Mouse (Mus musculus): Measurements from ENCODE around the gene Agap1. TPM values are rescaled to one million over a fixed set of nuclear protein-coding genes. Genes with fewer than 3 reads are reported as not detected.
A peak's percentile ranks its signal among the peaks of the same experiment; 100 is the strongest.

Gene Agap1
- polyA plus RNA-seq, 1 experiment from 2014 or later = 31.9 TPM

DNA sequence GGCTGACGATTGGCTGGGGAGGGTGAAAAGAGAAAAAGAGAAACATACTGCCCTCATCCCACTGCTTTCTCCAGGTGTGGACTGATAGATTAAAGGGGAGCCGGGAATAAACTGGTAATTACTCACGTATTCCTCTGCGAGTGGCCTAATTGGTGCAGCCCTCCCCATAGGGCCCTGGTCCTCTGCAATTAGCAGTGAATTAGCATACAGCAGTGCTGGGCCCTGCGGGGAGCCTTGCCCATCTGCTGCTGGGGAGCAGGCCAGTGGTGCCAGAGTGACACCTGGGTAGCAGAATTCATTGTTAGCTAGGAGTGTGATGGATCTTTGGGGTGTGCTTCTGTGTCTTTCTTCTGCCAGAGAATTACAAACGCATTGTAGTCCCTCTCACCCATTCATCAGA is 87.9 kb downstream of the Agap1 start:
- Histone ChIP-seq H3K36me3 (ENCODE audit: control insufficient read depth, insufficient read depth, low read length) (no peaks in the 10 kb centered on the region), H3K4me3 (ENCODE audit: low read length) (no peak overlapping the region), H3K4me1 (ENCODE audit: control insufficient read depth, insufficient read depth, low read depth, low read length) (peaks cover 28% of the 10 kb centered on the region), H3K9ac (ENCODE audit: low read depth, low read length) (no peak overlapping the region), H3K9me3 (ENCODE audit: control insufficient read depth, low read length) (no peaks in the 10 kb centered on the region), H3K27ac (ENCODE audit: low read depth, low read length) (no peak overlapping the region), H3K27me3 (replicated peaks; ENCODE audit: control insufficient read depth, insufficient read depth, low read length) (no peaks in the 10 kb centered on the region), H3K4me2 (ENCODE audit: low read length) (no peak overlapping the region)
- WGBS = 23% methylated on average over 6 of the region's 6 CpGs
- ATAC-seq = peak; percentile 51; the same call in 1 of the 2 replicates

- no peaks in the 10 kb centered on the region for H3K36me3 ChIP-seq (ENCODE audit: control insufficient read depth, insufficient read depth, low read length)
- no peak overlapping the region for H3K9ac ChIP-seq (ENCODE audit: low read depth, low read length)
- no peaks in the 10 kb centered on the region for H3K9me3 ChIP-seq (ENCODE audit: control insufficient read depth, low read length)
- no peak for ATAC-seq
- 92% methylated on average over 6 of the region's 6 CpGs for WGBS
- no peak overlapping the region for H3K4me2 ChIP-seq (ENCODE audit: low read length)
- no peak overlapping the region for H3K27ac ChIP-seq (ENCODE audit: low read depth, low read length)
- H3K27me3 ChIP-seq (replicated peaks; ENCODE audit: control insufficient read depth, insufficient read depth, low read length) = no peaks in the 10 kb centered on the region
- H3K4me1 ChIP-seq (ENCODE audit: control insufficient read depth, insufficient read depth, low read depth, low read length) = peaks cover 35% of the 10 kb centered on the region
- H3K4me3 ChIP-seq (ENCODE audit: low read length) = no peak overlapping the region
These were observed 88.7 kb downstream of the Agap1 start for GRCm38 (mm10) chr1:89543312-89543711.

- peaks cover 43% of the 10 kb centered on the region for H3K4me1 ChIP-seq (ENCODE audit: control insufficient read depth, insufficient read depth, low read depth, low read length)
- no peak overlapping the region for H3K4me3 ChIP-seq (ENCODE audit: low read length)
- WGBS = 86% methylated on average over 4 of the region's 4 CpGs
- no peaks in the 10 kb centered on the region for H3K36me3 ChIP-seq (ENCODE audit: control insufficient read depth, insufficient read depth, low read length)
- H3K27me3 ChIP-seq (replicated peaks; ENCODE audit: control insufficient read depth, insufficient read depth, low read length) = no peaks in the 10 kb centered on the region
- no peaks in the 10 kb centered on the region for H3K9me3 ChIP-seq (ENCODE audit: control insufficient read depth, low read length)
- no peak overlapping the region for H3K4me2 ChIP-seq (ENCODE audit: low read length)
- no peak for ATAC-seq
- H3K9ac ChIP-seq (ENCODE audit: low read depth, low read length) = no peak overlapping the region
- H3K27ac ChIP-seq (ENCODE audit: low read depth, low read length) = no peak overlapping the region
These were observed 89.5 kb downstream of the Agap1 start for GRCm38 (mm10) chr1:89544094-89544493.

GRCm38 (mm10) chr1:89545099-89545498 is 90.5 kb downstream of the Agap1 start:
- no peak overlapping the region for H3K27ac ChIP-seq (ENCODE audit: low read depth, low read length)
- H3K4me3 ChIP-seq (ENCODE audit: low read length) = no peak overlapping the region
- no peak for ATAC-seq
- no peaks in the 10 kb centered on the region for H3K36me3 ChIP-seq (ENCODE audit: control insufficient read depth, insufficient read depth, low read length)
- H3K4me2 ChIP-seq (ENCODE audit: low read length) = no peak overlapping the region
- no peaks in the 10 kb centered on the region for H3K9me3 ChIP-seq (ENCODE audit: control insufficient read depth, low read length)
- H3K4me1 ChIP-seq (ENCODE audit: control insufficient read depth, insufficient read depth, low read depth, low read length) = peaks cover 50% of the 10 kb centered on the region
- H3K27me3 ChIP-seq (replicated peaks; ENCODE audit: control insufficient read depth, insufficient read depth, low read length) = no peaks in the 10 kb centered on the region
- WGBS = 66% methylated on average over 4 of the region's 4 CpGs
- H3K9ac ChIP-seq (ENCODE audit: low read depth, low read length) = no peak overlapping the region

DNA sequence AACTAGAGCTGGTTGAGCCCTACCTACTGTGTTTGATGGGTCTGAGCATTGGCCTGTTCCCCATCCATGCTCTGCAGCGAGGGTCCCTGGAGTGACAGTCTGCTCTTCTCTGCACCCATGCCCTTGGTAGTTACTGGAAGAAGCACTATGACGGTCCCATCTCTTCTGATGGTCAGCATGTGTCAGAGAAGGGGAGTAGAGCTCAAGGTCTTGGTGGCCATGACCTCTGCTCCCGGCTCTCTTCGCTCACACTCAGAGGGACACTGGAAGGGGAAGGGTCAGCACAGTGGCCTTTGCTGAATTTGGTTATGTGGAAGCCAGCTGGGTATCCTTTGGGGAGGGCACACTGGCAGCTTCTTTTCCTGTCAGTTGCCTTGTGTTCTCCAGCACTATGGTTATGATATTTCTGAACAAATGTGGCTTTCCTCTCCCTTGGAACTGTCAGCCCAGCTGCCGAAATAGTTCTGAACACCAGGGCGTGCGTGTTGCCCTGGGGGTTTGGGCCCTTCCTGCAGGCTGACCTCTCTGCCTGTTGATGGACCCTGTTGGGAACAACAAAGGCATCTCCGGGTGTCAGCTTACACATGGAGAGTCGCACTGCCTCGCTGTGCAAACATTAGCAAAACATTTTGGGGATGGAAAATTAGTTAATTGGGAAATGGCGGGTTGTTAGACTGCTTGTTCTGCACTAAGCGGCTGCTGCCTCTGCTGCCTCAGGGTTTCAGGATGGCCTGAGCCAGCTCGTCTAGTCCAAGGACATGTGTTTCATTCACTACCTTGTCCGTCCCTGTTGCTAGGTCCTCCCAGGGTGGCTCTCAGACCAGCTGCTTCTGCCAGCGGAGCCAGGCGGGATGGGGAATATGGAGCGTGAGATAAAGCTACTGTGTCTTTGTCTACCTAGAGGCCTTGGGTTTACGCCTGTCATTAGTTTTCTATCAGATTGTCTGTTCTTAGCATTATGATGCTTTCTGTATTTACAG is 93.2 kb downstream of the Agap1 start:
- Histone ChIP-seq H3K4me3 (ENCODE audit: low read length) (no peak overlapping the region), H3K9ac (ENCODE audit: low read depth, low read length) (no peak overlapping the region), H3K27ac (ENCODE audit: low read depth, low read length) (peak overlapping the region; percentile 24; the same call in 1 of the 2 replicates), H3K27me3 (replicated peaks; ENCODE audit: control insufficient read depth, insufficient read depth, low read length) (no peaks in the 10 kb centered on the region), H3K9me3 (ENCODE audit: control insufficient read depth, low read length) (no peaks in the 10 kb centered on the region), H3K36me3 (ENCODE audit: control insufficient read depth, insufficient read depth, low read length) (no peaks in the 10 kb centered on the region), H3K4me1 (ENCODE audit: control insufficient read depth, insufficient read depth, low read depth, low read length) (peaks cover 43% of the 10 kb centered on the region), H3K4me2 (ENCODE audit: low read length) (no peak overlapping the region)
- 34% methylated on average over 18 of the region's 18 CpGs for WGBS
- peak; percentile 25; the same call in 1 of the 2 replicates for ATAC-seq

- peak overlapping the region; percentile 25; the same call in 1 of the 2 replicates for H3K9ac ChIP-seq (ENCODE audit: low read depth, low read length)
- H3K36me3 ChIP-seq (ENCODE audit: control insufficient read depth, insufficient read depth, low read length) = no peaks in the 10 kb centered on the region
- peaks cover 43% of the 10 kb centered on the region for H3K4me1 ChIP-seq (ENCODE audit: control insufficient read depth, insufficient read depth, low read depth, low read length)
- ATAC-seq = peak; percentile 79
- peak overlapping the region; percentile 13 for H3K4me3 ChIP-seq (ENCODE audit: low read length)
- 11% methylated on average over 25 of the region's 25 CpGs for WGBS
- H3K27me3 ChIP-seq (replicated peaks; ENCODE audit: control insufficient read depth, insufficient read depth, low read length) = no peaks in the 10 kb centered on the region
- no peaks in the 10 kb centered on the region for H3K9me3 ChIP-seq (ENCODE audit: control insufficient read depth, low read length)
- peak overlapping the region; percentile 72 for H3K27ac ChIP-seq (ENCODE audit: low read depth, low read length)
- peak overlapping the region; percentile 48 for H3K4me2 ChIP-seq (ENCODE audit: low read length)
These were observed 95.7 kb downstream of the Agap1 start for GRCm38 (mm10) chr1:89550061-89550869.

DNA sequence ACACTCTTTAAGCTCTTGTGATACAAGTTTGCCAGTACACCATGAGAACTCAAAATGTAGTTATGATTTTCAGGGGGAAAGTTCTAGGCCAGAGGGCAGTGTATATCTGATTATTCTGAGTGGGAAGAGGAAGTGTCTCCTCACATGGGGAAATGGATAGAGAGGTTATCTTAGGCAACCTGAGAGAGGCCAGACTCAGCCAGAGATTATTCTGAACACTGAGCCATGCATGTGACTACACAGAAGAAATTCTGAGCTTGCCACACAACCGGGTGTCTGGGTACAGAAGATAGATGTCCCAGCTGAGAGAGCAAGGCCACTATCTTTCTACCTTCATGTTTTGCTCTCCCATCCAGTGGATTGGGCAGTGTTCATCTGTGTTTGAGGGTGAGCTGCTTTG is 97.9 kb downstream of the Agap1 start:
- no peaks in the 10 kb centered on the region for H3K27me3 ChIP-seq (replicated peaks; ENCODE audit: control insufficient read depth, insufficient read depth, low read length)
- WGBS = 93% methylated on average over 1 of the region's 1 CpGs
- no peak overlapping the region for H3K4me3 ChIP-seq (ENCODE audit: low read length)
- no peaks in the 10 kb centered on the region for H3K9me3 ChIP-seq (ENCODE audit: control insufficient read depth, low read length)
- H3K4me2 ChIP-seq (ENCODE audit: low read length) = no peak overlapping the region
- ATAC-seq = no peak
- no peak overlapping the region for H3K27ac ChIP-seq (ENCODE audit: low read depth, low read length)
- no peak overlapping the region for H3K9ac ChIP-seq (ENCODE audit: low read depth, low read length)
- H3K36me3 ChIP-seq (ENCODE audit: control insufficient read depth, insufficient read depth, low read length) = no peaks in the 10 kb centered on the region
- peaks cover 38% of the 10 kb centered on the region for H3K4me1 ChIP-seq (ENCODE audit: control insufficient read depth, insufficient read depth, low read depth, low read length)

GRCm38 (mm10) chr1:89553791-89554190 is 99.2 kb downstream of the Agap1 start:
- whole genome bisulfite sequencing = 98% methylated on average over 3 of the region's 3 CpGs
- H3K27ac ChIP-seq (ENCODE audit: low read depth, low read length) = no peak overlapping the region
- H3K4me2 ChIP-seq (ENCODE audit: low read length) = no peak overlapping the region
- H3K4me1 ChIP-seq (ENCODE audit: control insufficient read depth, insufficient read depth, low read depth, low read length) = peaks cover 26% of the 10 kb centered on the region
- no peak for ATAC-seq
- H3K4me3 ChIP-seq (ENCODE audit: low read length) = no peak overlapping the region
- H3K9ac ChIP-seq (ENCODE audit: low read depth, low read length) = no peak overlapping the region
- H3K9me3 ChIP-seq (ENCODE audit: control insufficient read depth, low read length) = no peaks in the 10 kb centered on the region
- no peaks in the 10 kb centered on the region for H3K36me3 ChIP-seq (ENCODE audit: control insufficient read depth, insufficient read depth, low read length)
- no peaks in the 10 kb centered on the region for H3K27me3 ChIP-seq (replicated peaks; ENCODE audit: control insufficient read depth, insufficient read depth, low read length)
